Mouse (Mus musculus) myocyte (in vitro differentiated cells): ENCODE measurements around the gene Gm3317.
"Not testable (repeated sequence)": the region's sequence is repeated elsewhere in the genome, so short reads cannot be mapped to it uniquely, and the experiment has no call there.

Experiments used
- E2F4 ChIP-seq: IDR thresholded peaks from one replicate; pipeline ENCODE4 v1.6.1; 2011; ENCODE audit warnings: mild to moderate bottlenecking, control low read depth, moderate library complexity; ENCODE audit not compliant: insufficient read depth
- MAX ChIP-seq: IDR thresholded peaks from one replicate; pipeline ENCODE4 v1.6.1; 2011; ENCODE audit warnings: low read depth, mild to moderate bottlenecking, control low read depth
- MYOD1 ChIP-seq, 3 experiments: IDR thresholded peaks; one replicate each; pipeline ENCODE4 v1.6.1; 2011; ENCODE audit warnings: control low read depth in 2 of 3, low read depth in 2 of 3, mild to moderate bottlenecking in 2 of 3, moderate library complexity in 1 of 3; ENCODE audit not compliant: insufficient read length in 2 of 3, control insufficient read depth in 1 of 3
- MYOG ChIP-seq, 3 experiments: IDR thresholded peaks; one replicate each; pipeline ENCODE4 v1.6.1; 2011; ENCODE audit warnings: control low read depth in 2 of 3, low read depth in 2 of 3, mild to moderate bottlenecking in 2 of 3; ENCODE audit not compliant: insufficient read length in 2 of 3, control insufficient read depth in 1 of 3, insufficient read depth in 1 of 3
- POLR2A ChIP-seq: IDR thresholded peaks from one replicate; pipeline ENCODE4 v1.6.1; 2011; ENCODE audit warnings: low read depth, mild to moderate bottlenecking, control low read depth, moderate library complexity; ENCODE audit not compliant: insufficient read length
- POLR2AphosphoS2 ChIP-seq: IDR thresholded peaks from one replicate; pipeline ENCODE4 v1.6.1; 2011; ENCODE audit warnings: low read depth, control low read depth; ENCODE audit not compliant: insufficient read length
- TCF12 ChIP-seq: IDR thresholded peaks from one replicate; pipeline ENCODE4 v1.6.1; 2011; ENCODE audit warnings: mild to moderate bottlenecking, control low read depth; ENCODE audit not compliant: poor library complexity, insufficient read depth, severe bottlenecking
- TCF3 ChIP-seq: IDR thresholded peaks from one replicate; pipeline ENCODE4 v1.6.1; 2011; ENCODE audit warnings: low read depth, control low read depth; ENCODE audit not compliant: insufficient read length
- USF1 ChIP-seq: IDR thresholded peaks from one replicate; pipeline ENCODE4 v1.6.1; 2011; ENCODE audit warnings: low read depth, mild to moderate bottlenecking, control low read depth, moderate library complexity

- not testable (repeated sequence) for TF ChIP-seq POLR2A; MAX; TCF3; USF1; TCF12; MYOG (IDR thresholded peaks at IDR 0.05; ENCODE audit: control insufficient read depth in 1 of 3, insufficient read depth in 1 of 3, insufficient read length in 2 of 3, low read depth in 2 of 3); E2F4; POLR2AphosphoS2; MYOD1 (IDR thresholded peaks at IDR 0.05; ENCODE audit: control insufficient read depth in 1 of 3, insufficient read length in 2 of 3, low read depth in 2 of 3)
These were observed at the start of gene Gm3317 for GRCm38 (mm10) chr14:5164235-5164634.
